Mouse (Mus musculus) liver, adult 2 months (tissue): ENCODE results near the gene Iqcc.

ENCODE experiments used
- CTCF ChIP-seq: fragments of 200-500 bp; IDR thresholded peaks from 2 replicates; pipeline ENCODE4 v1.5.1; 2011; ENCODE audit warnings: low read depth, low read length, control low read depth
- POLR2A ChIP-seq: fragments of 200-500 bp; IDR thresholded peaks from 2 replicates; pipeline ENCODE4 v1.6.1; 2011; ENCODE audit warnings: low read length, control low read depth; ENCODE audit not compliant: insufficient read depth; ENCODE audit errors: extremely low read depth

GRCm38 (mm10) chr4:129622803-129623535 is 4.1 kb upstream of the Iqcc start:
- TF ChIP-seq CTCF: no peak
- TF ChIP-seq POLR2A: no peak
